Mouse (Mus musculus): ENCODE results near the gene Cdk8. TPM values are rescaled to one million over a fixed set of nuclear protein-coding genes. Genes with fewer than 3 reads are reported as not detected.

Cdk8 gene
- total and polyA plus RNA-seq, 3 experiments, result 139 to 745 (median 154) TPM

GRCm38 (mm10) chr5:146188712-146189111 lies 42.3 kb upstream of the Cdk8 start:
- Histone ChIP-seq H3K36me3 (ENCODE audit: control insufficient read depth in 1 of 2, insufficient read depth in 2 of 2, low read length in 2 of 2) (no peaks in the 10 kb centered on the region), H3K27ac (ENCODE audit: control insufficient read depth, low read depth, low read length) (no peak overlapping the region), H3K9ac (ENCODE audit: control insufficient read depth, low read depth, low read length, poor library complexity, severe bottlenecking) (no peak overlapping the region), H3K27me3 (ENCODE audit: control insufficient read depth in 1 of 2, insufficient read depth in 2 of 2, low read length in 2 of 2) (no peaks in the 10 kb centered on the region), H3K4me3 (ENCODE audit: control insufficient read depth in 1 of 2, insufficient read depth in 1 of 2, low read depth in 2 of 2, low read length in 2 of 2) (no peak overlapping the region), H3K79me2 (ENCODE audit: control insufficient read depth, insufficient read depth, low read length, poor library complexity) (no peaks in the 10 kb centered on the region), H3K4me1 (ENCODE audit: control insufficient read depth in 1 of 2, insufficient read depth in 2 of 2, low read length in 2 of 2) (no peaks in the 10 kb centered on the region), H3K9me3 (replicated peaks; ENCODE audit: insufficient read depth, low read length) (no peaks in the 10 kb centered on the region)
- TF ChIP-seq MAZ (IDR thresholded peaks at IDR 0.05; ENCODE audit: low read depth, low read length) (no peak), HCFC1 (IDR thresholded peaks at IDR 0.05; ENCODE audit: low read depth, low read length) (no peak), RCOR1 (IDR thresholded peaks at IDR 0.05; ENCODE audit: low read depth, low read length) (no peak), CHD1 (IDR thresholded peaks at IDR 0.05; ENCODE audit: low read depth, low read length) (no peak), USF1 (IDR thresholded peaks at IDR 0.05; ENCODE audit: low read depth, low read length) (no peak), JUND (IDR thresholded peaks at IDR 0.05; ENCODE audit: low read depth, low read length) (no peak), MXI1 (IDR thresholded peaks at IDR 0.05; ENCODE audit: low read depth, low read length) (no peak), EP300 (IDR thresholded peaks at IDR 0.05; ENCODE audit: low read depth in 1 of 2, low read length in 2 of 2) (no peak), NRF1 (IDR thresholded peaks at IDR 0.05; ENCODE audit: insufficient read depth, low read depth, low read length, poor library complexity, severe bottlenecking) (no peak), ZMIZ1 (IDR thresholded peaks at IDR 0.05; ENCODE audit: low read depth, low read length) (no peak), ZKSCAN1 (IDR thresholded peaks at IDR 0.05; ENCODE audit: low read depth, low read length) (no peak), RAD21 (IDR thresholded peaks at IDR 0.05; ENCODE audit: low read depth, low read length) (no peak), POLR2A (IDR thresholded peaks at IDR 0.05; ENCODE audit: control insufficient read depth in 1 of 2, insufficient read depth in 1 of 2, low read depth in 1 of 2, low read length in 2 of 2, poor library complexity in 1 of 2) (no peak), BHLHE40 (IDR thresholded peaks at IDR 0.05; ENCODE audit: borderline replicate concordance, low read depth, low read length) (no peak), GABPA (IDR thresholded peaks at IDR 0.05; ENCODE audit: low read depth, low read length) (no peak), TBP (IDR thresholded peaks at IDR 0.05; ENCODE audit: low read depth, low read length) (no peak), ETS1 (IDR thresholded peaks at IDR 0.05; ENCODE audit: low read depth, low read length) (no peak), MYB (IDR thresholded peaks at IDR 0.05; ENCODE audit: low read depth, low read length) (no peak), USF2 (IDR thresholded peaks at IDR 0.05; ENCODE audit: borderline replicate concordance in 1 of 2, insufficient read depth in 1 of 2, low read depth in 1 of 2, low read length in 2 of 2) (no peak), ELF1 (IDR thresholded peaks at IDR 0.05; ENCODE audit: low read depth, low read length) (no peak)
- DNase-seq (ENCODE audit: low read depth, low spot score), result no peak

- Histone ChIP-seq H3K9me3 (replicated peaks; ENCODE audit: insufficient read depth, low read length) (no peaks in the 10 kb centered on the region), H3K36me3 (ENCODE audit: control insufficient read depth in 1 of 2, insufficient read depth in 2 of 2, low read length in 2 of 2) (no peaks in the 10 kb centered on the region), H3K27me3 (ENCODE audit: control insufficient read depth in 1 of 2, insufficient read depth in 2 of 2, low read length in 2 of 2) (no peaks in the 10 kb centered on the region), H3K27ac (ENCODE audit: control insufficient read depth, low read depth, low read length) (no peak overlapping the region), H3K4me3 (ENCODE audit: control insufficient read depth in 1 of 2, insufficient read depth in 1 of 2, low read depth in 2 of 2, low read length in 2 of 2) (no peak overlapping the region), H3K4me1 (ENCODE audit: control insufficient read depth in 1 of 2, insufficient read depth in 2 of 2, low read length in 2 of 2) (no peaks in the 10 kb centered on the region), H3K9ac (ENCODE audit: control insufficient read depth, low read depth, low read length, poor library complexity, severe bottlenecking) (no peak overlapping the region), H3K79me2 (ENCODE audit: control insufficient read depth, insufficient read depth, low read length, poor library complexity) (no peaks in the 10 kb centered on the region)
- no peak for DNase-seq (ENCODE audit: low read depth, low spot score)
- TF ChIP-seq BHLHE40 (IDR thresholded peaks at IDR 0.05; ENCODE audit: borderline replicate concordance, low read depth, low read length) (no peak), ZNF384 (IDR thresholded peaks at IDR 0.05; ENCODE audit: low read depth, low read length) (no peak), CTCF (IDR thresholded peaks at IDR 0.05 in 2 of 3, conservative IDR thresholded peaks at IDR 0.05 in 1 of 3; ENCODE audit: control insufficient read depth in 1 of 3, insufficient read depth in 1 of 3, low read depth in 2 of 3, low read length in 3 of 3, poor library complexity in 1 of 3, severe bottlenecking in 1 of 3) (no peak), EP300 (IDR thresholded peaks at IDR 0.05; ENCODE audit: low read depth in 1 of 2, low read length in 2 of 2) (no peak), ETS1 (IDR thresholded peaks at IDR 0.05; ENCODE audit: low read depth, low read length) (no peak), RCOR1 (IDR thresholded peaks at IDR 0.05; ENCODE audit: low read depth, low read length) (no peak), TAL1 (IDR thresholded peaks at IDR 0.05; ENCODE audit: low read length) (no peak)
Observed at GRCm38 (mm10) chr5:146190093-146190492, 40.9 kb upstream of the Cdk8 start.

All from MEL (cell line).